Mouse (Mus musculus): ENCODE data around the gene Foxd3. TPM values are rescaled to one million over a fixed set of nuclear protein-coding genes. Genes with fewer than 3 reads are reported as not detected.

The Foxd3 gene
- total and polyA plus RNA-seq, 3 experiments: not detected

DNA sequence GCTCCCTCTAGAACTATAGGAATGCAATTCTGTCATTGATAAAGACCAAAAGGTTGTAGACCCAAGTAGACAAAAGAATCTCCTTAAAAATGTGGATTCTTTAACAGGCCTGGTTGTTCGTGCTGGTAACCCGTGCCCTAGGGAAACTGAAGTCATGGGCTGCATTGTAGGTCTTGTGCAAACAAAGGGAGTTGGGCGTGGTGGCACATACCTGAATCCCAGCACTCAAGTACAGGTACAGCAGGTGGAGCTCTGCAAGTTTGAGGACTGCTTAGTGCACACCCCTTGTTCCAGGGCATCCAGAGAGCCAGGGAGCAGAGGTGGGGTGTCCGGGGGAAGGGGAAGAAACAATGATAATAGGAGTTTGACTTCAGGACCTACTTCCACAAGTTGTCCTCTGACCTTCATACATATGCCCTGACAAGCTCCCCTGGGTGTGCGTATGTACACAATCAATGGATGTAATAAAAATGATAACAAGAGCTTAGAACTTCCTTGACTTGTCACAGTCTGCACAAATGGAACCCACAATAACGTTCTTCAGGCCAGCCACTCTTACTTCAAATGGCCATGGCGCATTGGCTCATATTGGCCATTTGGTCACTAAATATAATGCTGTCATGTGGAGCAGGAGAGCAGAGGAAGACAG lies 14.2 kb downstream of the Foxd3 start:
- no peaks in the 10 kb centered on the region for H3K36me3 ChIP-seq (replicated peaks)
- H3K4me1 ChIP-seq (ENCODE audit: insufficient read depth, low read depth, low read length): no peaks in the 10 kb centered on the region
- H3K27me3 ChIP-seq (ENCODE audit: insufficient read depth, low read length): no peaks in the 10 kb centered on the region
- H3K9me3 ChIP-seq (replicated peaks): no peaks in the 10 kb centered on the region
- H3K4me3 ChIP-seq (ENCODE audit: low read depth, low read length): no peak overlapping the region
- no peak for TF ChIP-seq GATA1 (IDR thresholded peaks at IDR 0.05; ENCODE audit: borderline replicate concordance, low read length)
- no peak for TF ChIP-seq POLR2AphosphoS5 (IDR thresholded peaks at IDR 0.05; ENCODE audit: insufficient replicate concordance, low read depth, low read length)
- TF ChIP-seq CTCF (IDR thresholded peaks at IDR 0.05; ENCODE audit: low read depth, low read length): no peak
- TF ChIP-seq GATA2 (IDR thresholded peaks at IDR 0.05; ENCODE audit: borderline replicate concordance, low read depth, low read length): no peak
- no peak for TF ChIP-seq TAL1 (conservative IDR thresholded peaks at IDR 0.05; ENCODE audit: low read depth, low read length)
- ATAC-seq (ENCODE audit: extremely low read depth, insufficient number of reproducible peaks, low FRiP score, poor library complexity, severe bottlenecking) (no peak), DNase-seq (ENCODE audit: low spot score) (no peak)

GRCm38 (mm10) chr4:99675191-99675590 lies 19.1 kb downstream of the Foxd3 start:
- Histone ChIP-seq H3K4me1 (ENCODE audit: insufficient read depth, low read depth, low read length) (no peaks in the 10 kb centered on the region), H3K4me3 (ENCODE audit: low read depth, low read length) (no peak overlapping the region), H3K9me3 (replicated peaks) (no peaks in the 10 kb centered on the region), H3K27me3 (ENCODE audit: insufficient read depth, low read length) (no peaks in the 10 kb centered on the region), H3K36me3 (replicated peaks) (no peaks in the 10 kb centered on the region)
- no peak for ATAC-seq (ENCODE audit: extremely low read depth, insufficient number of reproducible peaks, low FRiP score, poor library complexity, severe bottlenecking)
- DNase-seq (ENCODE audit: low spot score): no peak
- TF ChIP-seq CTCF (IDR thresholded peaks at IDR 0.05; ENCODE audit: low read depth, low read length): no peak
- no peak for TF ChIP-seq GATA2 (IDR thresholded peaks at IDR 0.05; ENCODE audit: borderline replicate concordance, low read depth, low read length)
- no peak for TF ChIP-seq POLR2AphosphoS5 (IDR thresholded peaks at IDR 0.05; ENCODE audit: insufficient replicate concordance, low read depth, low read length)
- no peak for TF ChIP-seq TAL1 (conservative IDR thresholded peaks at IDR 0.05; ENCODE audit: low read depth, low read length)
- TF ChIP-seq GATA1 (IDR thresholded peaks at IDR 0.05; ENCODE audit: borderline replicate concordance, low read length): no peak

GRCm38 (mm10) chr4:99683941-99684340 lies 27.8 kb downstream of the Foxd3 start:
- TF ChIP-seq CTCF (IDR thresholded peaks at IDR 0.05; ENCODE audit: low read depth, low read length): no peak
- no peak for TF ChIP-seq GATA2 (IDR thresholded peaks at IDR 0.05; ENCODE audit: borderline replicate concordance, low read depth, low read length)
- no peak for TF ChIP-seq GATA1 (IDR thresholded peaks at IDR 0.05; ENCODE audit: borderline replicate concordance, low read length)
- no peak for TF ChIP-seq TAL1 (conservative IDR thresholded peaks at IDR 0.05; ENCODE audit: low read depth, low read length)
- no peak for TF ChIP-seq POLR2AphosphoS5 (IDR thresholded peaks at IDR 0.05; ENCODE audit: insufficient replicate concordance, low read depth, low read length)
- Histone ChIP-seq H3K4me1 (ENCODE audit: insufficient read depth, low read depth, low read length) (no peaks in the 10 kb centered on the region), H3K9me3 (replicated peaks) (no peaks in the 10 kb centered on the region), H3K36me3 (replicated peaks) (no peaks in the 10 kb centered on the region), H3K27me3 (ENCODE audit: insufficient read depth, low read length) (no peaks in the 10 kb centered on the region), H3K4me3 (ENCODE audit: low read depth, low read length) (no peak overlapping the region)
- DNase-seq (ENCODE audit: low spot score) (no peak), ATAC-seq (ENCODE audit: extremely low read depth, insufficient number of reproducible peaks, low FRiP score, poor library complexity, severe bottlenecking) (no peak)

- DNase-seq (ENCODE audit: low spot score): no peak
- Histone ChIP-seq H3K4me1 (ENCODE audit: insufficient read depth, low read depth, low read length) (no peaks in the 10 kb centered on the region), H3K36me3 (replicated peaks) (no peaks in the 10 kb centered on the region), H3K9me3 (replicated peaks) (no peaks in the 10 kb centered on the region), H3K4me3 (ENCODE audit: low read depth, low read length) (no peak overlapping the region), H3K27me3 (ENCODE audit: insufficient read depth, low read length) (no peaks in the 10 kb centered on the region)
- no peak for TF ChIP-seq GATA1 (IDR thresholded peaks at IDR 0.05; ENCODE audit: borderline replicate concordance, low read length)
- no peak for TF ChIP-seq GATA2 (IDR thresholded peaks at IDR 0.05; ENCODE audit: borderline replicate concordance, low read depth, low read length)
- no peak for TF ChIP-seq POLR2AphosphoS5 (IDR thresholded peaks at IDR 0.05; ENCODE audit: insufficient replicate concordance, low read depth, low read length)
- no peak for TF ChIP-seq CTCF (IDR thresholded peaks at IDR 0.05; ENCODE audit: low read depth, low read length)
- no peak for TF ChIP-seq TAL1 (conservative IDR thresholded peaks at IDR 0.05; ENCODE audit: low read depth, low read length)
- no peak for ATAC-seq (ENCODE audit: extremely low read depth, insufficient number of reproducible peaks, low FRiP score, poor library complexity, severe bottlenecking)
These were observed 30.2 kb downstream of the Foxd3 start for GRCm38 (mm10) chr4:99686308-99686707.

Other genes with a start within 250 kb of the Foxd3 start
- 47.7 and 50.5 TPM in 2 replicates for gene Alg6, start 59.4 kb downstream of the Foxd3 start, total RNA-seq (2014; fragmentation: Nextera tagmentation)
- 21.8 and 22.0 TPM in 2 replicates for gene Alg6, start 59.4 kb downstream of the Foxd3 start, total RNA-seq (2017)
- 0.42 and 0.54 TPM in 2 replicates for gene Alg6, start 59.4 kb downstream of the Foxd3 start, polyA plus RNA-seq (2012)
- 18.0 and 21.1 TPM in 2 replicates for gene Efcab7, start 172.9 kb downstream of the Foxd3 start, total RNA-seq (2014; fragmentation: Nextera tagmentation)
- 16.0 and 21.0 TPM in 2 replicates for gene Efcab7, start 172.9 kb downstream of the Foxd3 start, total RNA-seq (2017)
- gene Efcab7, start 172.9 kb downstream of the Foxd3 start, polyA plus RNA-seq (2012): 1.2 and 1.5 TPM in 2 replicates

Measured in G1E (cell line).